Mouse (Mus musculus) duodenum, adult 2 months (tissue): Measurements from ENCODE around the gene Pigl. TPM values are rescaled to one million over a fixed set of nuclear protein-coding genes. Genes with fewer than 3 reads are reported as not detected.

Source experiments
- polyA plus RNA-seq: library from polyadenylated mRNA; depleted of rRNA; stranded (reverse); fragments of >200 nt; gene quantifications from 2 replicates; pipeline ENCODE4 v1.2.3, GENCODE M21; 2012; ENCODE audit warnings: low replicate concordance; rRNA removed

The Pigl gene
- polyA plus RNA-seq: 7.0 and 8.1 TPM in 2 replicates

DNA sequence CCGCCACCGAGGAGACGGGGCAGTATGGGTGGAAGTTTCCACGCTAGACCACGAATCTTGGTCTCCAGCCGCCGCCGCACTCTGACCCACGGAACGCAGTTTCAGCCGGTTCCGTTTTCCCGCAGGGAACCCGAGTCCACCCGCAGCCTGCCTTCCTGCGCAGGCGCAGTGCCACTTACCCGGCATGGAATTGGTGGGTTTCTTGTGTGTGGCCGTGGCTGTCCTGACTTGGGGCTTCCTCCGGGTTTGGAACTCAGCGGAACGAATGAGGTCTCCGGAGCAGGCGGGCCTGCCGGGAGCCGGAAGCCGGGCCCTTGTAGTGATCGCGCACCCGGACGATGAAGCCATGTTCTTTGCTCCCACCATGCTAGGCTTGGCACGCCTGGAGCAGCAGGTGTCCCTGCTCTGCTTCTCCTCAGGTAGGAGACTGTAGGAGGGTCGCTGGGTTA lies at the start of gene Pigl, which contains the start of gene Ncor1:
Gene Pigl (plus strand): TSS at position 185 of the 449 bp plus-strand sequence.
Gene Ncor1 (minus strand): TSS at position 266 of the 449 bp plus-strand sequence.

DNA sequence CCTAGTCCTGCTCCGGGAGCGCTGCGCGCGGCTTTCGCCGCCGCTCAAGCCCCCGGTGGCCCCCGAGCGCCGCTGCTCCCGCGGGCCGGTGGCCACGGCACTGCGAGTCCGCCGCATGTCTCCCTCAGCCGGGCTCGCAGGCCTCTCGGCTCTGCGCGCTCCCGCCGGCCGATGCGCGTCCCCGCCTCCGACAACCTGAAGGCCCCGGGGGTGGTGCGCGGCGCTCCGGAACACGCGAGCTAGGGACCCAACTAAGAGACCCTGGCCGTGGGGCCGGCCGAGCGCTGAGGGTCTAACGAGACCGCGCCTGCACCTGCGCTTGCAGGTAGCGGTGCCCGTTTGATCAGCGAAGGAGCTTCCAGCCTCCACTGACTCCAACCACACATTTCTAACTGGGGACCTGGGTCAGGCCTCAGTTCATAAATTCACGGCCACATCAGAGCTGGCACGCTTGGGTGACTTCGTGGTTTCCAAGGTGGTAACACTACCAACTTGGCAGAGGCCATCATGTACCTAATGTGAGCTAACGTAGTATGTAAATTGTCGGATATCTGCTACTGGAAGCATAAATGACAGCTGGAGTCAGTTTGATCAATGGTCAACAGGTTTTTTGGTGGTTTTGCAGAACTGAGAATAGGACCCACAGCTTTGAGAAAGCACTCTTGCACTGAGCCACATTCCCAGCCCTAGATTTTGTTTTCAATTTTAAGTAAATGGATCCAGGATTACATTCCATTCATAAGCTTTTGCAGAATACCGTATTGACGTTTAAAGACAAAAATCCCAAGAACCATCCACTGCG lies 81.0 kb downstream of the Pigl start, which contains the start of gene Cenpv:
Gene Cenpv (minus strand): TSS at position 173 of the 802 bp plus-strand sequence.

DNA sequence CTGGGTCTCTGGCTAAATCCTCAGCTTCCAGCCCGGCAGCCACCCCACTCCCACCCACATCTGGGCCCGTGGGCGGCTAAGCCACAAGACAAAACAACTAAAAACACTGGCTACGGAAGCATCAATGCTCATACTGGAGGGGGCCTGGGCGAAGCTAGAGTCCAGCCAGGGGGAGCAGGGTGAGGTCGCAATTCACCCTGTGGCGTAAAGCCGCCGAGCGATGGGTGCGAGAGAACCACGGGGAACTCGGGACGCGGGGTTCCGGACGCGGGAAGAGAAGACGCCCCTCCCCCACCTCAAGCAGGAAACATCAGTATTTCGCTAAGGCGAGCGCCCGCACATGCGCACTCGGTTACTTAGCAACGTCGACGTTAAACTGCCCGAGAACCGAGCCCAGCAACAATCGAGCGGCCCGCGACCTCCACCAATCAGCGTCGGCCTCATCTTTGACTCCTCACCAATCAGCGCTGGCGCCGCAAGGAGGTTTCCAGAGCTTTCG lies 92.5 kb downstream of the Pigl start, which contains the start of gene Ubb:
Gene Ubb (plus strand): TSS at position 445 of the 499 bp plus-strand sequence.

Other genes starting within 250 kb of the Pigl start
- gene Adora2b, start 209.5 kb upstream of the Pigl start, polyA plus RNA-seq: 13.6 and 64.7 TPM in 2 replicates
- 8.0 and 16.1 TPM in 2 replicates for gene Zswim7, start 177.1 kb upstream of the Pigl start, polyA plus RNA-seq
- gene Ttc19, start 177.0 kb upstream of the Pigl start, polyA plus RNA-seq: 6.5 and 17.1 TPM in 2 replicates
- gene Ncor1, start 81 bp downstream of the Pigl start, polyA plus RNA-seq: 69.7 and 77.9 TPM in 2 replicates
- gene Cenpv, start 80.8 kb downstream of the Pigl start, polyA plus RNA-seq: 136 and 221 TPM in 2 replicates
- gene Ubb, start 92.7 kb downstream of the Pigl start, polyA plus RNA-seq: 1,079 and 1,610 TPM in 2 replicates
- gene Trpv2, start 116.0 kb downstream of the Pigl start, polyA plus RNA-seq: 3.0 and 4.6 TPM in 2 replicates
- gene Lrrc75a, start 190.1 kb downstream of the Pigl start, polyA plus RNA-seq: 56.4 and 120 TPM in 2 replicates
- gene Mmgt2, start 190.2 kb downstream of the Pigl start, polyA plus RNA-seq: 27.8 and 32.5 TPM in 2 replicates